Mouse (Mus musculus) B cell, adult 2 months (primary cell): ENCODE measurements at regions not wholly inside any gene's neighbourhood (a gene's known extent, or its start where the extent isn't known, plus 50 kb on each side); places are given as distances from the start of the nearest gene placed in this dataset.

Experiments
- DNase-seq, 2 experiments: peaks; one replicate each; pipeline ENCODE4 v3.0.0; 2022

- no peak for DNase-seq
Measured at GRCm38 (mm10) chr1:64288812-64289447, 166.8 kb upstream of the Klf7 start.

GRCm38 (mm10) chr1:64287068-64287467 is 165.0 kb upstream of the Klf7 start:
- DNase-seq: no peak

GRCm38 (mm10) chr1:64284656-64285055 is 162.6 kb upstream of the Klf7 start:
- no peak for DNase-seq

DNA sequence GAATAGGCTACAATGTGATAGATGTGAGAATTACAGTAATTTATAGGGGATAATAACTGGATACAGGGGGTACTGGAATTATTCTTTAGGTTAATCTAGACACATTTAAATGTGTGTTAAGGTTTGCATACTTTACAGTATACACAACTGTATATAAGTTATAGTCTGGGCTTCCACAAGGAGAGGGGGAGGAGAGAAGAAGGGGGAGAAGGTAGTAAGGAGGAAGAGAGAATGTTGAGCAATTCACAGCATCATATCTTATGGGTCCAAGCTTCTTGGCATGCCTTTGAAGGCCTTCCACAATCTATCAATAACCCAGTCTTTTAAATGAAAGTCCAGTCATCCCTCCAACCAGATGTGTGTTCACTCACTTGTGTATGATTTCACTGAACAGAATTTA is 153.8 kb upstream of the Klf7 start:
- DNase-seq: no peak

- DNase-seq: no peak
Measured at GRCm38 (mm10) chr1:64275086-64275802, 153.2 kb upstream of the Klf7 start.

GRCm38 (mm10) chr1:64257237-64257636 is 135.2 kb upstream of the Klf7 start:
- DNase-seq: no peak

GRCm38 (mm10) chr1:64255554-64256295 is 133.6 kb upstream of the Klf7 start:
- peak; percentile 2 to 10 for DNase-seq

DNA sequence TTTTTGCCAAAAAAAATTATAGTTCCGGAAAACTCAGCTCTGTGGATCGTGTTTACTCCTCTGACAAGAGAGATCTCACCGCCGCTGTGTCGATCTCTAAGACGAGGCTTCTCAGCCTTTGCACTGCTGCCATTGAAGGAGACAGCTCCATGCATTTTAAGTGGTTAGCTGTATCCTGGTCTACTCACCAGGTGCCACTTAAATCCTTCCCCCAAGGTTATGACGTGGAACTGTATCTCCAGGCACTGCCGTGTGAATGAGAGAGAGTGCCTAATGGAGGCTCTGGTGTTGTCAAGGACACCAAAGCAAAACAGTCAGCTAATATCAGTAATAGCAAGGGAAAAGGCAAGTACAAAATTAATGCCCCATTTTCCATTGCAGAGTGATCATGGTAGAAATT is 132.6 kb upstream of the Klf7 start:
- no peak for DNase-seq

DNA sequence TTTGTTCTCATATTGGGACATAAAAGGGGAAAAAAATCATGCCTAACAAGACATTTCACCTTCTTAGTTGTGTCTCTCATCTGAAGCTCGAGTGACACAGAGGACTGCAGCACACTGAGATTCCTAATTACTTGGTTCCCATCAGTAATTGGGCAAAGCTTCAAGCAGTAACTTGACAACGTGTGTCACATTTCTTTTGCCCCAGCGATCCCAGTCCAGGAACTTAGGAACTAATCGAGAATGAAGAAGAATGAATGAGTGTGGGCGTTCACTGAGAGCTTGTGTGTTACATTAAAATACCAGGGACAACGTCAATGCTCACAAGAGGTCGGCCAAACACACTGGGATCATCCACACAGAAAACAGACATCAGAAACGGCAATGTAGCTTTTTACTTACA is 131.9 kb upstream of the Klf7 start:
- no peak for DNase-seq

DNA sequence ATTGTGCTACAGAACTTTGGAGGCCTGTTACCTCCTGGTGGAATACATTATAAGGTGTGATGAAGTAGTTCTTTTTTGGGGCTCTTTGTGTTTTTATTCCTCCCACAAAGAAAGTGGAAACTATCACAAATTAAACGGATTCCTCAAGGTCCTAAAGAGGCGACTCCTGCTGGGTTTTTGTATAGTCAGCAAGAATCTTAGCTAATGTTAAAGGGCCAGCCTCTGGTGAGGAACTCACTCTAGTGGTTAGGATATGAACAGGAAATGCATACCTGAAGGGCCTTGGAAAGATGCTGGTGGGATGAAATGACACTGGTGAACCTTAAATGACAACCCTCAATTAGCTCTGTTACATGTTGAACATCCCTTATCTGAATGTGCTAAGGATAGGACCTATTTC is 120.3 kb upstream of the Klf7 start:
- DNase-seq: no peak

GRCm38 (mm10) chr1:64229654-64230053 is 107.6 kb upstream of the Klf7 start:
- DNase-seq: no peak

DNA sequence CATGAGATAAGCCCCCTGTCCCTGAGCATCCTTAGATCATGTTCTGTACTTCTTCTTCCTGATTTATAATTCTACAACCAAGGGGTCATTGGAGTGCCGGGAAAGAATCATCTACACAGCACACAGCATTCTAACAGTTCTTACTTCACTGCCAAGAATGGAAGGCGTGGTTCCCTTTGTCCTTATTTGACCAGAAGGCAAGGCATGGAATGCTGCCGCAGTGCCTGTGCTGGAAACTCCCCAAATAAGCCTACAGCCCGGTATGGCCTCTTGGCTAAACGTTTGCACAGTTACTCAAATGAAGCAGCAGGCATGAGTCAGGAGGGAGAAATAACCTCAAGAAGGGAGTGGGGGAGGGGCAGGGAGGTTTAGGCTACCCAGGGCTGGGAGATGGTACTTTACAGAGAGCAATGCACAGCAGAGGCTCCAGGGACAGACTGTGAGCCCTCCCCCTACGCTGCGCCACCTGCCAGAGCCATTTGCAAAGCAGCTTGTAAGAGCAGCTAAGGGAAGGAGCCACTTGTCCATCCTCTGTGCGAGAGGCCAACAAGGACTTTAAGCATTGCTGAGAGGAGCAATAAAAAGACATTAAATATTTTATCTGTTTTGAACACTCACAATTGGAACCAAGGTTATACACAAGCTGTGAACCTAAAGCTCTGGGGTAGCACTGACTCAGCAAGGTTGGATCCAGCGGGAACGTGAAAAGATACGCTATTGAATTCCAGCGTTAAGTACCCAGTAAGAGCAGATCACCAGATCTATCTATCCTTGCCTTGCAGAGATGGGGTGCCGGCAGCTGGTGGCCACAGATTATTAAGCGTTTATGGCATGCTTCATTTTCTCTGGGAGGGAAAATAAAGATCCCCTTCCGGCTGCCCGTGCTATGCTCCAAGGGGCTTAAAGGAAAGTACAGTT is 104.2 kb upstream of the Klf7 start:
- DNase-seq: no peak

DNA sequence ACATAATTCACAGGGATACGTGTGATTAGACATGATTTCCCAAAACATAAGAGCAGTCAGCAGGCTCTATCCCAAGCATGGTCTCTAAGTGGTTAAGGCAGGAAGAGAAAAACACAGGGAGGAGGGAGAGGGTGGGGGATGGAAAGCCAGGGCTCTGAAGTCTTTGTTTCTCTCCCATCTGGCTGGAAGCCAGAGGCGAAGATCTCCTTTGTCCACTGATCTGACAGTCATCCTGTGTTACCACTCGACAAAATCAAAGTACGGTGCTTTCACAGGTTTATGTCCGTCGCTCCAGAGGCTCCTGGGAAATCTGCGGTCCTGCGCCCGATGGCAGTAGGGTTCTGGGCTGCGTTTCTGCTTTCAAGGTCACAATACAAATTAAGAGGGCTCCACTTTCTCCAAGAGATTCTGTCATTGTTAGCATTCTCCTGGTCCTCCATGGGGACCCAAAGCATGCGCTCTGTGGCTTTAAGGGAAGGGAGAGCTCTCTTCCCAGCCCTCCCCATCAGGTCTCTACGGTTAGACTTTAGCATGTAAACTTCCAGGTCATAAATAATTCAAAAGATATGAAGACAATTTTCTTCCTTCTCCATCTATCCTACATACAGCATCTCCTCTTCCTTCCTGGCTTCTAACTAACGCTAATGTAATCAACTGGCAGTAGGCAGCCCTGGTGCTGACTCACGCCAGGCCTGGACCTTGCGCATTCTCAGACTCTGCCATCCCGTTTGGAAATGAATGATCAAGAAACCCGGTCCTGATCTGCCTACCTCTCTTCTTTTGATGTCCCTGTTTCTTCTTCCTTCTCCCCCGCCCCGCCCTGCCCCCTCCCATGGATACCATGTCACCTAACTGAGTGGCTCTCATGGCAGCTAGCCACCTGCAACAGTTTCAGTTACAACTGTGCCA is 102.0 kb upstream of the Klf7 start:
- DNase-seq: no peak

- no peak for DNase-seq
Measured at GRCm38 (mm10) chr1:64222475-64222874, 100.4 kb upstream of the Klf7 start.

- no peak for DNase-seq
Measured at GRCm38 (mm10) chr1:64220486-64220885, 98.4 kb upstream of the Klf7 start.

DNA sequence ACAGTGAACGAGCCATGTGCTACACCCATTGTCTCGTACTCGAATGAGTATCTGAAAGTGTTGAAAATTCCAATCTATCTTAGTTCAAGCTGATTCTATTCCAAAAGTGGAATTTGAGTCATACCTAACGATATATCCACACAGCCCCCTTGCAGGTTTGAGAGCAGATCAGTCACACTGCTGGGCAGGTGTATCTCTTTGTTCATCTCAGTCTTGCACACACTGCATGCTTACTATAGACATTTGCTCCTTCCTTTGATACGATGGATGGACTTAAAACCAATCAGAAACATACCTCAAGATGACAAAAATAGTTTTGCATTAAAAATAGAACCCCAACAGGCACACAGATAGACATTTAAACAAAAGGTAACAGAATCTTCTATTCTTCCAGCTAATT is 98.0 kb upstream of the Klf7 start:
- no peak for DNase-seq

- no peak for DNase-seq
Measured at GRCm38 (mm10) chr1:64215646-64216045, 93.6 kb upstream of the Klf7 start.

DNA sequence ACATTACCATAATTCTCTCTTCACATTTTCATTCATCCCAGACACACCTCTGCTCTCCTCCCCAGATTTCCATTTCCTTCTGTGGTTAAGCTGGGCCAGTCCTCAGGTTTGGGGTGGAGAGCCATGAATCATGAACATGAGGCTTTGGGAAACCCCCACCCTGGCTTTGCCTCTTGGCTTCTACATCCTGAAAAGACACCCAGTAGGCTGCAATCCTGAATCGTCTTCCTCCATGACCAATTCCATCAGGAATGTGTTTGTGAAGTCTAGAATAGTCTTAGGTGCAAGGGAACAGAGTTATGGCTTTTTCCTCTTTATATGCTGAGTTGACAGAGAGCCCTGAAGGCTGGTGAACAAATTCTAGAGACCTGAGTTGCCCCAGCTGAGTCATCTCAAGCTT is 87.0 kb upstream of the Klf7 start:
- DNase-seq: no peak

- no peak for DNase-seq
Measured at GRCm38 (mm10) chr1:64200387-64201023, 78.4 kb upstream of the Klf7 start.

- DNase-seq: no peak
Measured at GRCm38 (mm10) chr1:64198781-64199180, 76.7 kb upstream of the Klf7 start.

DNA sequence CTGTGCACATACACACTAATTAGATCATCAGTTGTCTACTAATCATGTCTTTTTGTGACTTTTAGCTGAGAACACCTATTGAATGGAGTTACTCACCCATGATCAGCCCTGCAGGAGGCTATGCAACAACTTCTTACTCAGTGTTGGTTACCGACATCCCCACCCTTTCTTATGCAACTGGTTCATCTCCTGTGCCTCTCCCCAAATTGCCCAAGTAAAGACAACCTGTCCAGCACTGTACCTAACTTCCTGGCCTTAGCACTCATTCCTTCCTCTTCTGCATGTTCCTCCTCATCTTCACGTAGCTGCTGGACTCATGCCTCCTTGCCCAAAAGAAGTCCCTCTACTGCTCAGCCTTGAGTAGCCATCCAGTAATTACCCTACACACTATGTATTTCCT is 76.2 kb upstream of the Klf7 start:
- DNase-seq: no peak
